Mouse (Mus musculus): ENCODE measurements around the gene Crybg3. TPM values are rescaled to one million over a fixed set of nuclear protein-coding genes. Genes with fewer than 3 reads are reported as not detected.

The Crybg3 gene
- polyA plus RNA-seq, 1 experiment: 25.8 TPM

- TF ChIP-seq CTCF (IDR thresholded peaks at IDR 0.05; ENCODE audit: low read depth, low read length): no peak
- TF ChIP-seq POLR2A (IDR thresholded peaks at IDR 0.05; ENCODE audit: borderline replicate concordance, low read depth, low read length): no peak
- H3K4me3 ChIP-seq (ENCODE audit: insufficient read depth, low read length): no peak overlapping the region
- 0 out of 2 replicates have a peak, but pooled peaks cover 4% of the 10 kb centered on the region for H3K4me1 ChIP-seq (ENCODE audit: control insufficient read depth, insufficient read depth, low read length)
- no peak overlapping the region for H3K27ac ChIP-seq (ENCODE audit: insufficient read depth, low read depth, low read length)
Observed at GRCm38 (mm10) chr16:59547466-59547865, 53.3 kb downstream of the Crybg3 start.

- Histone ChIP-seq H3K4me1 (ENCODE audit: control insufficient read depth, insufficient read depth, low read length) (0 out of 2 replicates have a peak, but pooled peaks cover 4% of the 10 kb centered on the region), H3K4me3 (ENCODE audit: insufficient read depth, low read length) (no peak overlapping the region), H3K27ac (ENCODE audit: insufficient read depth, low read depth, low read length) (no peak overlapping the region)
- TF ChIP-seq CTCF (IDR thresholded peaks at IDR 0.05; ENCODE audit: low read depth, low read length) (no peak), POLR2A (IDR thresholded peaks at IDR 0.05; ENCODE audit: borderline replicate concordance, low read depth, low read length) (no peak)
Observed at GRCm38 (mm10) chr16:59545360-59545759, 55.4 kb downstream of the Crybg3 start.

GRCm38 (mm10) chr16:59541382-59541781 is 59.4 kb downstream of the Crybg3 start:
- no peaks in the 10 kb centered on the region for H3K4me1 ChIP-seq (ENCODE audit: control insufficient read depth, insufficient read depth, low read length)
- no peak overlapping the region for H3K4me3 ChIP-seq (ENCODE audit: insufficient read depth, low read length)
- H3K27ac ChIP-seq (ENCODE audit: insufficient read depth, low read depth, low read length): no peak overlapping the region
- TF ChIP-seq CTCF (IDR thresholded peaks at IDR 0.05; ENCODE audit: low read depth, low read length) (no peak), POLR2A (IDR thresholded peaks at IDR 0.05; ENCODE audit: borderline replicate concordance, low read depth, low read length) (no peak)

GRCm38 (mm10) chr16:59540944-59541343 is 59.8 kb downstream of the Crybg3 start:
- Histone ChIP-seq H3K27ac (ENCODE audit: insufficient read depth, low read depth, low read length) (no peak overlapping the region), H3K4me3 (ENCODE audit: insufficient read depth, low read length) (no peak overlapping the region), H3K4me1 (ENCODE audit: control insufficient read depth, insufficient read depth, low read length) (no peaks in the 10 kb centered on the region)
- no peak for TF ChIP-seq CTCF (IDR thresholded peaks at IDR 0.05; ENCODE audit: low read depth, low read length)
- no peak for TF ChIP-seq POLR2A (IDR thresholded peaks at IDR 0.05; ENCODE audit: borderline replicate concordance, low read depth, low read length)

GRCm38 (mm10) chr16:59535673-59536072 is 65.1 kb downstream of the Crybg3 start:
- TF ChIP-seq POLR2A (IDR thresholded peaks at IDR 0.05; ENCODE audit: borderline replicate concordance, low read depth, low read length) (no peak), CTCF (IDR thresholded peaks at IDR 0.05; ENCODE audit: low read depth, low read length) (no peak)
- Histone ChIP-seq H3K27ac (ENCODE audit: insufficient read depth, low read depth, low read length) (no peak overlapping the region), H3K4me1 (ENCODE audit: control insufficient read depth, insufficient read depth, low read length) (0 out of 2 replicates have a peak, but pooled peaks cover 4% of the 10 kb centered on the region), H3K4me3 (ENCODE audit: insufficient read depth, low read length) (no peak overlapping the region)

- Histone ChIP-seq H3K4me1 (ENCODE audit: control insufficient read depth, insufficient read depth, low read length) (0 out of 2 replicates have a peak, but pooled peaks cover 4% of the 10 kb centered on the region), H3K27ac (ENCODE audit: insufficient read depth, low read depth, low read length) (no peak overlapping the region), H3K4me3 (ENCODE audit: insufficient read depth, low read length) (no peak overlapping the region)
- TF ChIP-seq POLR2A (IDR thresholded peaks at IDR 0.05; ENCODE audit: borderline replicate concordance, low read depth, low read length) (no peak), CTCF (IDR thresholded peaks at IDR 0.05; ENCODE audit: low read depth, low read length) (no peak)
Observed at GRCm38 (mm10) chr16:59534349-59534748, 66.4 kb downstream of the Crybg3 start.

- H3K4me3 ChIP-seq (ENCODE audit: insufficient read depth, low read length): no peak overlapping the region
- 0 out of 2 replicates have a peak, but pooled peaks cover 4% of the 10 kb centered on the region for H3K4me1 ChIP-seq (ENCODE audit: control insufficient read depth, insufficient read depth, low read length)
- TF ChIP-seq CTCF (IDR thresholded peaks at IDR 0.05; ENCODE audit: low read depth, low read length) (no peak), POLR2A (IDR thresholded peaks at IDR 0.05; ENCODE audit: borderline replicate concordance, low read depth, low read length) (no peak)
- H3K27ac ChIP-seq (ENCODE audit: insufficient read depth, low read depth, low read length): no peak overlapping the region
Observed at GRCm38 (mm10) chr16:59532561-59532960, 68.2 kb downstream of the Crybg3 start.

- Histone ChIP-seq H3K27ac (ENCODE audit: insufficient read depth, low read depth, low read length) (no peak overlapping the region), H3K4me3 (ENCODE audit: insufficient read depth, low read length) (no peak overlapping the region), H3K4me1 (ENCODE audit: control insufficient read depth, insufficient read depth, low read length) (0 out of 2 replicates have a peak, but pooled peaks cover 4% of the 10 kb centered on the region)
- no peak for TF ChIP-seq POLR2A (IDR thresholded peaks at IDR 0.05; ENCODE audit: borderline replicate concordance, low read depth, low read length)
- TF ChIP-seq CTCF (IDR thresholded peaks at IDR 0.05; ENCODE audit: low read depth, low read length): no peak
Observed at GRCm38 (mm10) chr16:59531243-59531642, 69.5 kb downstream of the Crybg3 start.

GRCm38 (mm10) chr16:59529570-59529969 is 71.2 kb downstream of the Crybg3 start:
- TF ChIP-seq POLR2A (IDR thresholded peaks at IDR 0.05; ENCODE audit: borderline replicate concordance, low read depth, low read length): no peak
- no peak for TF ChIP-seq CTCF (IDR thresholded peaks at IDR 0.05; ENCODE audit: low read depth, low read length)
- no peak overlapping the region for H3K4me3 ChIP-seq (ENCODE audit: insufficient read depth, low read length)
- 0 out of 2 replicates have a peak, but pooled peaks cover 4% of the 10 kb centered on the region for H3K4me1 ChIP-seq (ENCODE audit: control insufficient read depth, insufficient read depth, low read length)
- H3K27ac ChIP-seq (ENCODE audit: insufficient read depth, low read depth, low read length): no peak overlapping the region

- Histone ChIP-seq H3K4me3 (ENCODE audit: insufficient read depth, low read length) (no peak overlapping the region), H3K27ac (ENCODE audit: insufficient read depth, low read depth, low read length) (no peak overlapping the region), H3K4me1 (ENCODE audit: control insufficient read depth, insufficient read depth, low read length) (peaks cover 2% of the 10 kb centered on the region; the same call in 1 of the 2 replicates)
- TF ChIP-seq POLR2A (IDR thresholded peaks at IDR 0.05; ENCODE audit: borderline replicate concordance, low read depth, low read length): no peak
- no peak for TF ChIP-seq CTCF (IDR thresholded peaks at IDR 0.05; ENCODE audit: low read depth, low read length)
Observed at GRCm38 (mm10) chr16:59526939-59527338, 73.8 kb downstream of the Crybg3 start.
